Mouse (Mus musculus) thymus, postnatal 0 days (tissue): Measurements from ENCODE around the gene Tuba1a. TPM values are rescaled to one million over a fixed set of nuclear protein-coding genes. Genes with fewer than 3 reads are reported as not detected.
"Not testable (repeated sequence)": the region's sequence is repeated elsewhere in the genome, so short reads cannot be mapped to it uniquely, and the experiment has no call there.

Source experiments
- DNase-seq: peaks from one replicate; pipeline ENCODE4 v3.0.0-alpha.2; 2015; ENCODE audit warnings: low spot score
- polyA plus RNA-seq: library from polyadenylated mRNA; unstranded; fragments of >200 nt; fragmentation: Nextera tagmentation; extraction: Ambion mirVana; gene quantifications from 2 replicates; pipeline ENCODE4 v1.2.1, GENCODE M21; 2015

The Tuba1a gene
- polyA plus RNA-seq, 1 experiment from 2014 or later: 236 TPM

GRCm38 (mm10) chr15:98928598-98929240, 24.8 kb downstream of the Tuba1a start:
- peak; percentile 24 for DNase-seq

GRCm38 (mm10) chr15:98927566-98927965, 25.9 kb downstream of the Tuba1a start:
- DNase-seq: no peak

GRCm38 (mm10) chr15:98924682-98925081, 28.8 kb downstream of the Tuba1a start:
- DNase-seq: no peak

- no peak for DNase-seq
These were observed 30.4 kb downstream of the Tuba1a start for GRCm38 (mm10) chr15:98923031-98923537.

- DNase-seq: no peak
These were observed 30.9 kb downstream of the Tuba1a start for GRCm38 (mm10) chr15:98922581-98922980.

- no peak for DNase-seq
These were observed 32.0 kb downstream of the Tuba1a start for GRCm38 (mm10) chr15:98921510-98921909.

GRCm38 (mm10) chr15:98918499-98918895, 35.0 kb downstream of the Tuba1a start:
- not testable (repeated sequence) for DNase-seq

GRCm38 (mm10) chr15:98917538-98918498, 35.7 kb downstream of the Tuba1a start, which contains the start of gene Lmbr1l:
Gene Lmbr1l (minus strand): TSS chr15:98918231.
- DNase-seq: peak; percentile 100

GRCm38 (mm10) chr15:98917091-98917490, 36.4 kb downstream of the Tuba1a start:
- peak; percentile 40 for DNase-seq

GRCm38 (mm10) chr15:98916016-98916415, 37.5 kb downstream of the Tuba1a start:
- no peak for DNase-seq

- peak; percentile 39 for DNase-seq
These were observed 38.6 kb downstream of the Tuba1a start for GRCm38 (mm10) chr15:98914903-98915302.

- DNase-seq: peak; percentile 57
These were observed 48.8 kb downstream of the Tuba1a start for GRCm38 (mm10) chr15:98904692-98905091.

GRCm38 (mm10) chr15:98902600-98902999, 50.9 kb downstream of the Tuba1a start:
- no peak for DNase-seq

GRCm38 (mm10) chr15:98901530-98901929, 52.0 kb downstream of the Tuba1a start:
- no peak for DNase-seq

Other genes with a start within 250 kb of the Tuba1a start
- gene Ccdc65, start 245.5 kb downstream of the Tuba1a start, polyA plus RNA-seq: 0.09 and 0.40 TPM in 2 replicates
- 4.6 and 6.4 TPM in 2 replicates for gene Fkbp11, start 225.5 kb downstream of the Tuba1a start, polyA plus RNA-seq
- 36.5 and 42.2 TPM in 2 replicates for gene Arf3, start 190.5 kb downstream of the Tuba1a start, polyA plus RNA-seq
- 0.85 TPM in 2 replicates for gene Wnt10b, start 175.6 kb downstream of the Tuba1a start, polyA plus RNA-seq
- 0.08 TPM in 1 of 2 replicates, not detected in the other for gene Wnt1, start 163.8 kb downstream of the Tuba1a start, polyA plus RNA-seq
- 0.10 and 0.13 TPM in 2 replicates for gene Ddn, start 144.2 kb downstream of the Tuba1a start, polyA plus RNA-seq
- 103 and 107 TPM in 2 replicates for gene Prkag1, start 122.2 kb downstream of the Tuba1a start, polyA plus RNA-seq
- 9.4 and 15.6 TPM in 2 replicates for gene Kmt2d, start 82.5 kb downstream of the Tuba1a start, polyA plus RNA-seq
- gene Rhebl1, start 59.2 kb downstream of the Tuba1a start, polyA plus RNA-seq: 10.3 and 10.8 TPM in 2 replicates
- gene Dhh, start 55.2 kb downstream of the Tuba1a start, polyA plus RNA-seq: 0.78 and 0.85 TPM in 2 replicates
- gene Lmbr1l, start 35.5 kb downstream of the Tuba1a start, polyA plus RNA-seq: 27.8 and 31.9 TPM in 2 replicates
- gene Tuba1b, start 19.1 kb downstream of the Tuba1a start, polyA plus RNA-seq: 1,370 and 1,449 TPM in 2 replicates
- not detected in 2 replicates for gene Gm49450, start 152 bp downstream of the Tuba1a start, polyA plus RNA-seq
- 153 and 156 TPM in 2 replicates for gene Tuba1c, start 76.2 kb upstream of the Tuba1a start, polyA plus RNA-seq
- gene Prph, start 101.5 kb upstream of the Tuba1a start, polyA plus RNA-seq: 0.99 and 1.1 TPM in 2 replicates
- gene Troap, start 120.9 kb upstream of the Tuba1a start, polyA plus RNA-seq: 21.8 and 25.3 TPM in 2 replicates
- gene C1ql4, start 134.1 kb upstream of the Tuba1a start, polyA plus RNA-seq: 0.18 TPM in 1 of 2 replicates, not detected in the other
- 0.13 and 0.22 TPM in 2 replicates for gene Dnajc22, start 139.5 kb upstream of the Tuba1a start, polyA plus RNA-seq
- gene Spats2, start 172.2 kb upstream of the Tuba1a start, polyA plus RNA-seq: 30.2 and 31.1 TPM in 2 replicates